Comparison of ENCODE assay signal across 14 mouse cellular contexts in genomic region chr2:72841367-72841766, GRCm38 (mm10).
DNase-seq lines count a peak whose midpoint lies in the region; ATAC-seq and TF ChIP-seq lines count a peak whose summit lies in the region.
"Had no signal": no experiment of that assay in that cellular context is flagged by ENCODE, and none has a peak within 500 bp of the region (broad histone marks: within the 10 kb centered on the region; RNA-seq: fewer than 3 reads in every experiment).

No protein-coding gene starts in this region.

- no peaks in the 10 kb centered on the region for H3K27me3 ChIP-seq in embryonic facial prominence, embryonic 15.5 days
- H3K27me3 ChIP-seq in kidney, adult 2 months (replicated peaks; ENCODE audit: control insufficient read depth, insufficient read depth, low read length), result no peaks in the 10 kb centered on the region

- no peak overlapping the region for H3K4me3 ChIP-seq in embryonic facial prominence, embryonic 15.5 days (replicated peaks)
- no peak overlapping the region for H3K4me3 ChIP-seq in kidney, adult 2 months (ENCODE audit: insufficient read depth, low read depth, low read length)

- 60% methylated on average over 5 of the region's 5 CpGs for WGBS in embryonic facial prominence, embryonic 15.5 days
- WGBS in kidney, adult 2 months, result 72% methylated on average over 5 of the region's 5 CpGs

- 0 out of 2 replicates have a peak, but pooled peaks cover 6% of the 10 kb centered on the region for H3K4me1 ChIP-seq in embryonic facial prominence, embryonic 15.5 days
- no peaks in the 10 kb centered on the region for H3K4me1 ChIP-seq in kidney, adult 2 months (ENCODE audit: control insufficient read depth, insufficient read depth, low read length)

- no peak overlapping the region for H3K4me2 ChIP-seq in embryonic facial prominence, embryonic 15.5 days (replicated peaks)

- TF ChIP-seq POLR2A in kidney, adult 2 months (IDR thresholded peaks at IDR 0.05; ENCODE audit: low read depth, low read length), result no peak

- no peak overlapping the region for H3K27ac ChIP-seq in embryonic facial prominence, embryonic 15.5 days (replicated peaks)
- H3K27ac ChIP-seq in kidney, adult 2 months (ENCODE audit: insufficient read depth, low read depth, low read length), result no peak overlapping the region

- peak; percentile 8 for DNase-seq in gastrocnemius, postnatal 25 days
- no peak for DNase-seq in gastrocnemius, postnatal 10 days
- DNase-seq in lung, postnatal 10 days, result peak; percentile 22
- DNase-seq in lung, postnatal 36 days, result no peak
- DNase-seq in induced T-regulatory cell, adult 2 months (ENCODE audit: low read depth), result peak; percentile 58
- no peak for DNase-seq in kidney, adult 2 months
- no peak for DNase-seq in kidney, adult 18-20 months
- DNase-seq: adrenal gland, adult 2 months; cerebellum, adult 11-12 months; lung, adult 2 months; thymus, postnatal 14 days had no signal

- no peak for TF ChIP-seq CTCF in kidney, adult 2 months (conservative IDR thresholded peaks at IDR 0.05; ENCODE audit: insufficient read depth, insufficient read length, low read depth, low read length)

- H3K9ac ChIP-seq in embryonic facial prominence, embryonic 15.5 days, result no peak overlapping the region

- no peaks in the 10 kb centered on the region for H3K36me3 ChIP-seq in embryonic facial prominence, embryonic 15.5 days
- H3K36me3 ChIP-seq in kidney, adult 2 months (ENCODE audit: control insufficient read depth, insufficient read depth, low read length), result no peaks in the 10 kb centered on the region
- H3K36me3 ChIP-seq: G1E had no signal

- peak; percentile 24; the same call in 1 of the 2 replicates for ATAC-seq in embryonic facial prominence, embryonic 15.5 days (ENCODE audit: insufficient number of reproducible peaks, low FRiP score, low TSS enrichment, low read depth)
- ATAC-seq: midbrain, embryonic 16.5 days had no signal

- 0 out of 2 replicates have a peak, but pooled peaks cover 7% of the 10 kb centered on the region for H3K9me3 ChIP-seq in embryonic facial prominence, embryonic 15.5 days (replicated peaks)
- H3K9me3 ChIP-seq: G1E had no signal

Comparison
In these comparisons a context has a peak if more than half of its experiments do, and no peak if none do; other contexts are left out.
1. DNase-seq: peak in gastrocnemius, postnatal 25 days (single experiment), lung, postnatal 10 days (single experiment) and induced T-regulatory cell, adult 2 months (single experiment); none in gastrocnemius, postnatal 10 days (single experiment), lung, postnatal 36 days (single experiment), kidney, adult 2 months (single experiment) and kidney, adult 18-20 months (single experiment).